Mouse (Mus musculus): Measurements from ENCODE around the gene Nfasc. TPM values are rescaled to one million over a fixed set of nuclear protein-coding genes. Genes with fewer than 3 reads are reported as not detected.

Nfasc gene
- polyA plus RNA-seq, 1 experiment: not detected

DNA sequence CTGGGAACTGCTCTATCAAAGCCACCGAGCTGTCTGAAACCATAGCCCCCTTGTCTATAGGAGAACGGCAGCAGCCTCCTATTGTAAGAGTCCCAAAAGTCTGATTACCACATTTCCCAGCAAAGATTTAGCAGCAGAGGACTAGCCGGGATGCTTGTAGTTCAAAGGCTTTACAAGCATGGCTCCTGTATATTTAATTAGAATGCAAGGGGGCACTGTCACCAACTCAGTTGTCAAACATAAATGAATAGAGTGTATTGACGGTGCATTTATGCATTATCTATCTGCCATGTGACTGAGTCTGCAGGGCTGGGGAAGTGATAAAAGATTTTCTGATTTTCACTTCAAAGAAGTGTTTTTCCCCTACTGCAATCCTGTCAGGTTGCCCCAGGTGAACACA lies 156.2 kb downstream of the Nfasc start:
- no peaks in the 10 kb centered on the region for H3K36me3 ChIP-seq (ENCODE audit: control insufficient read depth)
- H3K4me3 ChIP-seq (replicated peaks): no peak overlapping the region
- H3K27me3 ChIP-seq (ENCODE audit: control insufficient read depth): no peaks in the 10 kb centered on the region
- no peaks in the 10 kb centered on the region for H3K4me1 ChIP-seq (ENCODE audit: control insufficient read depth)
- H3K9me3 ChIP-seq (ENCODE audit: control insufficient read depth, low read length): no peaks in the 10 kb centered on the region
- TF ChIP-seq TAL1 (IDR thresholded peaks at IDR 0.05; ENCODE audit: low read length): no peak

DNA sequence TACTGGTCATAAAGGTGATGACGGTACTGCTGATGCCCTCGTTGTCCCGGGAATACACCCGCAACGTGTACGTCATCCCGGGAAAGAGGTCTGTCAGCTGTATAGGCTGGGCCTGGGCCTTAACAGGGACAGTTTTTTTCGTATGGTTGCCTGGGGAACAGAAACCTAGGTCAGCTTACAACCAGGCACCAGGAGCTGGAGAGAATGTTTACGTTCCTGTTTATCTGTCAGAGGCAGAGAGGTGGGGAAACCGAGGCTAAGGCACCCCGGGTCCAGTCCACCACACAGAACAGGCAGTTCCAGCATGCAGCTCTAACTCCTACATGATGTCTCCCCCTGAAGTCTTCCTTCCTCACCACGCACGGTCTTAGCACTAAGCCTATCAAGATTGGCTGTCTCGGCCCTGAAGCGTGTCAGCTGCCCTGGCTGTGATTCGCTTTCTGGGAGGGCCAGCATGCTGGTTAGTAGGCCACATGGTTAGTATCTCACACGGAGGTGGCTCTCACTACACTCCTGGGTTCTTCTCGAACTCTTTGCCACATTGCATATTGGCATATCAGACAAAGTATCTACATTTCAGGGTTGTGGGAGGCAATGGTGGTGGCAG lies 158.5 kb downstream of the Nfasc start:
- no peaks in the 10 kb centered on the region for H3K9me3 ChIP-seq (ENCODE audit: control insufficient read depth, low read length)
- no peaks in the 10 kb centered on the region for H3K36me3 ChIP-seq (ENCODE audit: control insufficient read depth)
- no peak overlapping the region for H3K4me3 ChIP-seq (replicated peaks)
- TF ChIP-seq TAL1 (IDR thresholded peaks at IDR 0.05; ENCODE audit: low read length) (no peak), GATA1 (IDR thresholded peaks at IDR 0.05; ENCODE audit: low read length) (no peak)
- H3K4me1 ChIP-seq (ENCODE audit: control insufficient read depth): no peaks in the 10 kb centered on the region
- no peaks in the 10 kb centered on the region for H3K27me3 ChIP-seq (ENCODE audit: control insufficient read depth)

DNA sequence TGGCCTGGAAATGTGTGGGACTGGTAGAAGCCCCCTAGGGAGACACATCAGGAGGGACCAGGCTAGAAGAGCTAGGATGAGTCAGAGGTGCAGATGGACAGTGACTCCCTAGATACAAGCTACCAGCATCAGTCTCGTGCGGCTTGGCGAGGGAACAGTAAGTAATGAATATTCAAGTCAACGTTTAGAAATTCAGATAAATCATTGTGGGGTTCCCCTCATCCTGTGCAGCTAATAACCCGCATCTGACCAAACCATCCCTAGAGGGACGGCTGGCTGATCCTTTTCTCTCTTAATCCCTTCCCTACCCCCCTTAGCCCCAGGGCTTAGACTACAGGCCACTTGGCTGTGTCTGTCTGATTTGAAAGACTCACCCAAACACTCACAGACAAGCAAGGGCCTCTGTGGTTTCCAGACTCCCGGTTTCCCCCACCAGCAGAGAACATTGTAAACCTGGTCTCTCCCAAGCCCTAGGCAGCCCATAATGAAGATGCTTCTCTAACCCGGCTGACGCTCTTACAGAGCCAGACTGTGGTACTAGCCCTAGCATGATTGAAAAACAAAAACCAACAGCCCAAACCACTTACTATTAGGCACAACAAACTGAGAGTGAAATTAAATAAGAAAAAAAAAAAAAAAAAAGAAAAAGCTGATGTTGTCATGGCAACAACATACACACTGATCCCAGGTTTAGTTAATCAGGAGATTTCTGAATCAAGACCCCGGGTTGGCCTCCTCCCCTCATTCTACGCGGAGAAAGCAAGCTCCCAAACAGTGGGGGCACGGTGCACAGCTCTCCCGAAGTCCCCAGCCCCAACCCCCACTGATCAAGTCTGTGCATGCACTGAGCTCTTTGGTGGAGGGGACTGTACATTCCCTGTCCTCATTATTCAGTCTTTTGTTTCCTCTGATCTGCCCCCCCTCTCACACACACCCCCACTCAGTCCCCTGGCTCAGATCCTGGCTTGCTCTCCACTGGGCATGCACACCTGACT lies 159.5 kb downstream of the Nfasc start:
- Histone ChIP-seq H3K4me1 (ENCODE audit: control insufficient read depth) (no peaks in the 10 kb centered on the region), H3K9me3 (ENCODE audit: control insufficient read depth, low read length) (no peaks in the 10 kb centered on the region), H3K36me3 (ENCODE audit: control insufficient read depth) (no peaks in the 10 kb centered on the region), H3K4me3 (replicated peaks) (no peak overlapping the region), H3K27me3 (ENCODE audit: control insufficient read depth) (no peaks in the 10 kb centered on the region)
- TF ChIP-seq GATA1 (IDR thresholded peaks at IDR 0.05; ENCODE audit: low read length) (no peak), TAL1 (IDR thresholded peaks at IDR 0.05; ENCODE audit: low read length) (no peak)

DNA sequence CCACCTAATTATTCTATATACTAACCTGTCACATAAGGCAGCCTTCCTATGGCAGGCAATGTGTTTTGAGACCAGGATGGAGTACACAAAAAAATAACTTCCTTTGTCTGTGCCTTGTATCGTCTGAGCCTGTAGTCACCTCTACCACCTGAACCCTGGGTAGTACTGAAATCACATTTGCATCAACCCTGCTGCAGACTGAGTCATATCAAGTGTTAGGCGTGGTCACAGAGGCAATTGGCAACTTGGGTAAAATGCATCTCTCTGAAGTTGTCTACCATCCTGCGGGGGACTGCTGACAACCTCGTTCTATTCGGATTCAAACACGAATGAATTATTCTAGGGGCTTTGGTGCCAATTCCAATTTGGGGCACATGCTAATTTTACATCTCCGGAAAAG lies 161.5 kb downstream of the Nfasc start:
- Histone ChIP-seq H3K36me3 (ENCODE audit: control insufficient read depth) (no peaks in the 10 kb centered on the region), H3K9me3 (ENCODE audit: control insufficient read depth, low read length) (no peaks in the 10 kb centered on the region), H3K4me3 (replicated peaks) (no peak overlapping the region), H3K27me3 (ENCODE audit: control insufficient read depth) (no peaks in the 10 kb centered on the region), H3K4me1 (ENCODE audit: control insufficient read depth) (no peaks in the 10 kb centered on the region)
- TF ChIP-seq TAL1 (IDR thresholded peaks at IDR 0.05; ENCODE audit: low read length): no peak
- no peak for TF ChIP-seq GATA1 (IDR thresholded peaks at IDR 0.05; ENCODE audit: low read length)

DNA sequence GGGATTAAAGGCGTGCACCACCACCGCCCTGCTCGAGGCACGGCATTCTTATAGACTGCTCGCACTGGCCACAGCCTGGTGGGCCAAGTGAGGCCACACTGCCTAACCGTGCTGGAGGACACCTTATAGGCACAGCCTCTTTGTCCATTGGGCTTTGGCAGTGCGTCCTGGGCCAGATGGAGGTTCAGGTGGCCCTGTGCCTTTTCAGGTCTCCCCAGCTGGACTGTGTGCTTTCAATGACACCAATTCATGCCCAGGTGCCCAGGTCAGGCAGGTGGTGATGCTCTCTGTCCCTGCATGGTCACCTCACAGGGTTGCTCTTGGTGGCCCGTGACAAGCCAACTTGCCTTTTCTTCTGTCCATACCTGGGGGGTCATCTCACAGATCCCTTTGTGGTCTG lies 164.8 kb downstream of the Nfasc start:
- no peaks in the 10 kb centered on the region for H3K36me3 ChIP-seq (ENCODE audit: control insufficient read depth)
- no peaks in the 10 kb centered on the region for H3K27me3 ChIP-seq (ENCODE audit: control insufficient read depth)
- H3K4me3 ChIP-seq (replicated peaks): no peak overlapping the region
- TF ChIP-seq GATA1 (IDR thresholded peaks at IDR 0.05; ENCODE audit: low read length) (no peak), TAL1 (IDR thresholded peaks at IDR 0.05; ENCODE audit: low read length) (no peak)
- H3K4me1 ChIP-seq (ENCODE audit: control insufficient read depth): no peaks in the 10 kb centered on the region
- no peaks in the 10 kb centered on the region for H3K9me3 ChIP-seq (ENCODE audit: control insufficient read depth, low read length)

DNA sequence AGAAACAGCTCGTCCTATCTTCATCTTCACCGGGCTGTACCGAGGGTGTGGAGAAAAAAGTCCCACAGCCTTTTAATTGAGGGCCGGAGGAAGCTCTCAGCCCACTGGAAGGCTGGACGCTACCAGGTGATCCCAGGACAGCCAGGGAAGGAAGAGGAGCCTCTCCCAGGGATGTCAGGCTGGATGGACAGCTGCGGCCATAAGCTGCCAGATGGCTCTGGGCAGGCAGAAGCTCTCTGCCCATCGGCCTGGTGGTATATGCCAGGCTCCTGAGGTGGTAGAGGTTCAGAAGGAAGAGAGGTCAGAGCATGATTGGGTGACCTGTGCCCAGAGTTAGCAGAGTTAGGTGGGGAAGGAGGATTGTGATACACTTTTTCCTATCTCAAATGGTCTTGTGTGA lies 168.7 kb downstream of the Nfasc start:
- TF ChIP-seq TAL1 (IDR thresholded peaks at IDR 0.05; ENCODE audit: low read length): no peak
- Histone ChIP-seq H3K9me3 (ENCODE audit: control insufficient read depth, low read length) (no peaks in the 10 kb centered on the region), H3K4me3 (replicated peaks) (no peak overlapping the region), H3K36me3 (ENCODE audit: control insufficient read depth) (no peaks in the 10 kb centered on the region), H3K27me3 (ENCODE audit: control insufficient read depth) (no peaks in the 10 kb centered on the region), H3K4me1 (ENCODE audit: control insufficient read depth) (no peaks in the 10 kb centered on the region)

DNA sequence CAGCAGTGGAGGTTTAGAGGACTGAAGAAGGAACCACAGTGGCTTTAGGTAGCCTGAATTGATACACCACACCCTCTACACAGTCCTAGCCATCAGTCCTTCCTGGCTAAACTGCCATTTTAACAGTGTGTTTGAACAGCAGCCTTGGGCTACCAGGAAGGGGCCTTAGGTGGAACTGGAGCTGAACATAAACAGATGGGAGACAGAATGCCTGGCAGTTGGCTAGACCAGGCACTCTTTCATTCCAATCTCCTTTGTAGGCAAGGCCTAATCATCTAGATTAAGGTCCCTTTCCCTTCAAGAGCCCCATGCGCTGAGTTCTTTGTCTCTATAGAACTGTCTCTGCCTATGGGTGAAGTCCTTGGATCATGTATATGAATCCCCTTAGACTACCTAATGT lies 170.0 kb downstream of the Nfasc start:
- Histone ChIP-seq H3K4me3 (replicated peaks) (no peak overlapping the region), H3K27me3 (ENCODE audit: control insufficient read depth) (no peaks in the 10 kb centered on the region), H3K4me1 (ENCODE audit: control insufficient read depth) (no peaks in the 10 kb centered on the region), H3K9me3 (ENCODE audit: control insufficient read depth, low read length) (no peaks in the 10 kb centered on the region), H3K36me3 (ENCODE audit: control insufficient read depth) (no peaks in the 10 kb centered on the region)
- TF ChIP-seq GATA1 (IDR thresholded peaks at IDR 0.05; ENCODE audit: low read length) (no peak), TAL1 (IDR thresholded peaks at IDR 0.05; ENCODE audit: low read length) (no peak)

DNA sequence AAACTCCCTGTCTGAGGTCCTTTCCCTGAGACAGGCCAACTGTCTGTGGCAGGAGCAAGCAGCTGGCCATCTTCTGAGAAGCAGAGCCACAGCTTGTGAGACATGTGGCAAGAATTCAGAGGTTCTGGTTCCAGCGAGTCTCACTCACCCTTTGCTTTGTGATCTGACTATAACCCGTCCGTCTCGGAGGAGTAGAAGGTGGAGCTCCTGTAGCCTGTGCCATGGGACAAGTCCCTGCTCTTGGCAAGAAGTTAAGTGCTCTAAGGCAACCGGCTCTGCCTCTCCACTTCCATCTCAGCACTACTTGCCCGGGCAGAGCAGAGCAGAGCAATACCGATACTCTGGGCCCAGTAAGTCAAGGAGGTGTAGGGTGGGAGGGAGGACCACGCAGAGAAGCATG lies 170.7 kb downstream of the Nfasc start:
- H3K9me3 ChIP-seq (ENCODE audit: control insufficient read depth, low read length): no peaks in the 10 kb centered on the region
- no peaks in the 10 kb centered on the region for H3K36me3 ChIP-seq (ENCODE audit: control insufficient read depth)
- TF ChIP-seq GATA1 (IDR thresholded peaks at IDR 0.05; ENCODE audit: low read length) (no peak), TAL1 (IDR thresholded peaks at IDR 0.05; ENCODE audit: low read length) (no peak)
- H3K4me1 ChIP-seq (ENCODE audit: control insufficient read depth): no peaks in the 10 kb centered on the region
- H3K27me3 ChIP-seq (ENCODE audit: control insufficient read depth): no peaks in the 10 kb centered on the region
- H3K4me3 ChIP-seq (replicated peaks): no peak overlapping the region

DNA sequence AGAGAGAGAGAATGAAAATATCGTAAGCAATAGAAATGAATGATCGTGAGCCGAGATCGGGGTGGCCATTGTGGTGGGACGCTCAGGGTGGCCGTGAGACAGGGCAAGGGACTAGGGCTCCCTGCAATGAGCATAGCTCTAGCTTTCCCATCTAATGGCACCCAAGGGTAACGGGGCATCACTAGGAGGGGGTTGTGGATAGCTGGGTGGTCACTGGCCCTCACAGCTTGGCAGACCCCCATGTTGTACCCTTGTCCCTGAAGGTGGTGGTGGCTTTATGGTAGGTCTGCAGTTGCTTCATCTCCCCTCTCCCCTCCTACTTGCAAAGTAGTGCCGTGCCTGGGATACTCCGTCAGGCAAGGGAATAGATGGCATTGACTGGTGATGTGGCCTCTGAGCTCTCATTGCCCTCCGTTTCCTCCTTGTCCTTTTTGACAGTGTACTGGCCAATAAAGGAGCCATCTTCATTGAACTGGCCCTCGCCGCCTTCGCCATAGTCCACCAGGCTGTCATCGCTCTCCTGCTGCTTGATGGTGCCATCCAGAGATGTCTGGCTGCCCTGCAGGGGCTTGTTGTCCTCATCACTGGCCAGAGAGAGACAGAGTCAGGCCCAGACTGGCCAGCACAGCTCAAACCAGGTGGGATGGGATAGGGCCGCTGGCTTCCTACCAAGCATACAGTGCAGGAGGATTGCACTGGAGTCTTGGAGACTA lies 171.4 kb downstream of the Nfasc start:
- no peaks in the 10 kb centered on the region for H3K27me3 ChIP-seq (ENCODE audit: control insufficient read depth)
- no peaks in the 10 kb centered on the region for H3K36me3 ChIP-seq (ENCODE audit: control insufficient read depth)
- no peaks in the 10 kb centered on the region for H3K4me1 ChIP-seq (ENCODE audit: control insufficient read depth)
- H3K4me3 ChIP-seq (replicated peaks): no peak overlapping the region
- no peaks in the 10 kb centered on the region for H3K9me3 ChIP-seq (ENCODE audit: control insufficient read depth, low read length)
- TF ChIP-seq GATA1 (IDR thresholded peaks at IDR 0.05; ENCODE audit: low read length): no peak
- no peak for TF ChIP-seq TAL1 (IDR thresholded peaks at IDR 0.05; ENCODE audit: low read length)

All from erythroblast, embryonic 14.5 days (primary cell).